Mouse (Mus musculus) embryonic facial prominence, embryonic 14.5 days (tissue): ENCODE results near the gene Atp8a2. TPM values are rescaled to one million over a fixed set of nuclear protein-coding genes. Genes with fewer than 3 reads are reported as not detected.
A peak's percentile ranks its signal among the peaks of the same experiment; 100 is the strongest.

ENCODE experiments used
- ATAC-seq: fragments of 200-750 bp; cut with Nextera tagmentation; 2 replicates; pipeline ENCODE4 v1.8.0; 2017; ENCODE audit warnings: low read depth, moderate number of reproducible peaks, moderate TSS enrichment
- DNase-seq: peaks from one replicate; pipeline ENCODE4 v3.0.0-alpha.2; 2015; ENCODE audit warnings: low spot score
- H3K27ac ChIP-seq: fragments of 300-500 bp; sonication (generic); replicated peaks from 2 replicates; pipeline ENCODE4 v1.5.1; 2014; ENCODE audit warnings: low read depth, mild to moderate bottlenecking, low read length, moderate library complexity
- H3K27me3 ChIP-seq: fragments of 300-500 bp; sonication (generic); replicated peaks from 2 replicates; pipeline ENCODE4 v1.6.1; 2014; ENCODE audit warnings: low read length; ENCODE audit not compliant: control insufficient read depth, insufficient read depth
- H3K36me3 ChIP-seq: fragments of 300-500 bp; sonication (generic); 2 replicates; pipeline ENCODE4 v1.6.1; 2014; ENCODE audit warnings: low read length, mixed read lengths; ENCODE audit not compliant: control insufficient read depth, insufficient read depth
- H3K4me1 ChIP-seq: fragments of 300-500 bp; sonication (generic); 2 replicates; pipeline ENCODE4 v1.6.1; 2014; ENCODE audit warnings: antibody characterized with exemption, low read length; ENCODE audit not compliant: control insufficient read depth, insufficient read depth
- H3K4me2 ChIP-seq: fragments of 300-500 bp; sonication (generic); 2 replicates; pipeline ENCODE4 v1.6.1; 2014; ENCODE audit warnings: low read depth, mild to moderate bottlenecking, low read length, moderate library complexity, mixed read lengths
- H3K4me3 ChIP-seq: fragments of 300-500 bp; sonication (generic); 2 replicates; pipeline ENCODE4 v1.5.1; 2014; ENCODE audit warnings: low read depth, mild to moderate bottlenecking, low read length
- H3K9ac ChIP-seq: fragments of 300-500 bp; sonication (generic); 2 replicates; pipeline ENCODE4 v1.6.1; 2014; ENCODE audit warnings: low read depth, mild to moderate bottlenecking, low read length, moderate library complexity, mixed read lengths
- H3K9me3 ChIP-seq: fragments of 300-500 bp; sonication (generic); 2 replicates; pipeline ENCODE4 v1.6.1; 2016; ENCODE audit warnings: low read length; ENCODE audit not compliant: control insufficient read depth
- WGBS: fragments of 180-500 bp; shearing (Covaris S2); extraction: QIAGEN DNeasy Blood & Tissue Kit; methylation state at CpG from one replicate; pipeline ENCODE4 v1.1.7; 2014; 5-methylcytosine and 5-hydroxymethylcytosine counted together
- polyA plus RNA-seq: library from polyadenylated mRNA; unstranded; fragments of >200 nt; fragmentation: Nextera tagmentation; extraction: Ambion mirVana; gene quantifications from 2 replicates; pipeline ENCODE4 v1.2.1, GENCODE M21; 2014

Gene Atp8a2
- polyA plus RNA-seq, 1 experiment from 2014 or later = 3.6 TPM

- no peaks in the 10 kb centered on the region for H3K27me3 ChIP-seq
- no peak overlapping the region for H3K4me2 ChIP-seq
- no peaks in the 10 kb centered on the region for H3K9me3 ChIP-seq
- no peak overlapping the region for H3K9ac ChIP-seq
- H3K27ac ChIP-seq = no peak overlapping the region
- no peaks in the 10 kb centered on the region for H3K36me3 ChIP-seq
- ATAC-seq (no peak), DNase-seq (no peak)
- 71% methylated on average over 4 of the region's 4 CpGs for WGBS
- H3K4me3 ChIP-seq = no peak overlapping the region
- peaks cover 16% of the 10 kb centered on the region; the same call in 1 of the 2 replicates for H3K4me1 ChIP-seq
Measured at GRCm38 (mm10) chr14:59809790-59810189, 387.2 kb downstream of the Atp8a2 start.

- Histone ChIP-seq H3K4me3 (no peak overlapping the region), H3K9ac (no peak overlapping the region), H3K9me3 (peaks cover 5% of the 10 kb centered on the region; the same call in 1 of the 2 replicates), H3K4me2 (no peak overlapping the region), H3K27me3 (no peaks in the 10 kb centered on the region), H3K27ac (no peak overlapping the region), H3K36me3 (no peaks in the 10 kb centered on the region), H3K4me1 (peaks cover 16% of the 10 kb centered on the region; the same call in 1 of the 2 replicates)
- WGBS = 71% methylated on average over 7 of the region's 7 CpGs
- DNase-seq = no peak
- ATAC-seq = no peak
Measured at GRCm38 (mm10) chr14:59807528-59808300, 389.3 kb downstream of the Atp8a2 start.

DNA sequence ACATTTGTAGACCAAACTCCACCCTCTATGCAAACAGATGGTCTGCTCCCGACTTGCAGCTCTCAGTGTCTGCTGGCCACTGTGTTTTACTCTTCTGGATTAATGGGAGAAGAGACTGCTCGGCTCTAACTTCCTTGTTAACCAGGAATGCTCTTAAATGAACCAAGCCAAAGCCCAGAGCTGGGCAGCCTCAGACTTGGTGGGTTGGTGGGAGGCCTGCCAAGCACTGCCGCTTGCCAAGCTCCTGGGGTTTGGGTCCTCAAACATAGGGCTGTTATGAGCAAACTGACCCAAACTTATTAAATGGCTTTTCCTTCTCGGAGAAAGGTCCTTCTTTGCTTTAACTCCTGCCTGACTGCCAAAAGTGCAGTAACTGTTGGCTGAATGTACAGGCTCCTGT lies 390.1 kb downstream of the Atp8a2 start:
- ATAC-seq (peak; percentile 47; the same call in 1 of the 2 replicates), DNase-seq (peak; percentile 83)
- Histone ChIP-seq H3K4me1 (peaks cover 19% of the 10 kb centered on the region; the same call in 1 of the 2 replicates), H3K9me3 (peaks cover 5% of the 10 kb centered on the region; the same call in 1 of the 2 replicates), H3K27me3 (no peaks in the 10 kb centered on the region), H3K9ac (no peak overlapping the region), H3K4me3 (no peak overlapping the region), H3K27ac (peak overlapping the region; percentile 52; the same call in 1 of the 2 replicates), H3K36me3 (no peaks in the 10 kb centered on the region), H3K4me2 (peak overlapping the region; percentile 29; the same call in 1 of the 2 replicates)
- 28% methylated on average over 4 of the region's 4 CpGs for WGBS

GRCm38 (mm10) chr14:59806159-59806558 lies 390.8 kb downstream of the Atp8a2 start:
- WGBS = 33% methylated on average over 4 of the region's 4 CpGs
- Histone ChIP-seq H3K36me3 (no peaks in the 10 kb centered on the region), H3K4me2 (no peak overlapping the region), H3K4me3 (no peak overlapping the region), H3K9ac (no peak overlapping the region), H3K27ac (no peak overlapping the region), H3K9me3 (peaks cover 5% of the 10 kb centered on the region; the same call in 1 of the 2 replicates), H3K4me1 (peaks cover 20% of the 10 kb centered on the region; the same call in 1 of the 2 replicates), H3K27me3 (no peaks in the 10 kb centered on the region)
- peak; percentile 38 for DNase-seq
- ATAC-seq = no peak

GRCm38 (mm10) chr14:59805683-59806082 lies 391.3 kb downstream of the Atp8a2 start:
- no peak overlapping the region for H3K9ac ChIP-seq
- H3K4me2 ChIP-seq = no peak overlapping the region
- peaks cover 5% of the 10 kb centered on the region; the same call in 1 of the 2 replicates for H3K9me3 ChIP-seq
- DNase-seq = no peak
- peaks cover 20% of the 10 kb centered on the region; the same call in 1 of the 2 replicates for H3K4me1 ChIP-seq
- no peaks in the 10 kb centered on the region for H3K27me3 ChIP-seq
- no peak overlapping the region for H3K4me3 ChIP-seq
- ATAC-seq = no peak
- no peaks in the 10 kb centered on the region for H3K36me3 ChIP-seq
- no peak overlapping the region for H3K27ac ChIP-seq
- 39% methylated on average over 7 of the region's 7 CpGs for WGBS

DNA sequence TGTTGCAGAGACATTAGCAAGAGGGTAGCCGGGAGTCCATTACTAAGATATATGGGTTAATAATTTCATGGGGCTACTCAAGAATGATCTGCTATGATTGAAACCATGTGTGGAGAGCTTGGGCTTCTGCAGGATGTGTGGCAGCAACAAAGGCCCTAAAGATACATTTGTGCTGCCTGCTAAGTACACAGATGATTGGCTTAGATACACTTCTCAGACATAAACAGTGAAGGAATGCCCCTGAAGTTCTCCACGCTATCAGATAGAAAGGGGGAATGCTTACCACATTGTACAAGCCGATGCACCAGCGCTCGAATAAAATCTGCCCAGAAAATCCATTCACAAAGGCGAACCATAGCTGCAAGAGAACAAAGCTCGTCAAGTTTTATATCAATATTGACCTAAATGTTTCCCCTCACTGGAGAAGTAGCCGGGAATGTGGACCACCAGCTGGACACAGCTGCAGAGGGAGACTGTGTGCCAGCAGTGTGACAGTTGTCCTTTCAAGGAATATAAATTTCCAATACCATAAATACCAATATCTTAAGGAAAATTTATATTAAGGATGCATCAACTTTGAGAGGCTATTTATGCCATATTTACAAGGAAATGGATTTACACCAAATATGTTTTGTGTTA lies 394.9 kb downstream of the Atp8a2 start:
- Histone ChIP-seq H3K9ac (no peak overlapping the region), H3K4me3 (no peak overlapping the region), H3K27ac (no peak overlapping the region), H3K36me3 (no peaks in the 10 kb centered on the region), H3K9me3 (peaks cover 5% of the 10 kb centered on the region; the same call in 1 of the 2 replicates), H3K4me2 (no peak overlapping the region), H3K27me3 (no peaks in the 10 kb centered on the region), H3K4me1 (peaks cover 17% of the 10 kb centered on the region; the same call in 1 of the 2 replicates)
- 49% methylated on average over 8 of the region's 8 CpGs for WGBS
- ATAC-seq (no peak), DNase-seq (peak; percentile 45)

DNA sequence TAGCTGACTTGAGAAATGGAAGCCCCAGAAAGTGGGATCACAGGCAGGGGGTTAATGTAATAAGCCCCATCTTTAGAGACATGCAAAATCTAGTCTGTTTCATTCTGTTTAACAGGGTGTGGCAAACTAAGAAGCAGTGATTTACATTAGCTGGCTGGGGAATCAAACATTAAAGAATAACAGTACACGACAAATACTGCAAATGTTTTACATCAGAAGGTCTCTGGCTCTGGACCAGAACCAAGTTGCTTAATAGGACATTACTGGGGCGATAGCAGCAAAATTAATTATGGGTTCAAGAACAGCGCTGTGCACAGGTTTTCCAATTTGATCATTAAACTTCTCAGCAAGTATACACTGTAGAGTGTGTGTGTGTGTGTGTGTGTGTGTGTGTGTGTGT lies 397.5 kb downstream of the Atp8a2 start:
- WGBS = 82% methylated on average over 3 of the region's 3 CpGs
- Histone ChIP-seq H3K9ac (no peak overlapping the region), H3K4me1 (0 out of 2 replicates have a peak, but pooled peaks cover 4% of the 10 kb centered on the region), H3K4me3 (no peak overlapping the region), H3K27me3 (no peaks in the 10 kb centered on the region), H3K36me3 (no peaks in the 10 kb centered on the region), H3K9me3 (peaks cover 5% of the 10 kb centered on the region; the same call in 1 of the 2 replicates), H3K4me2 (no peak overlapping the region), H3K27ac (no peak overlapping the region)
- ATAC-seq = no peak
- no peak for DNase-seq

DNA sequence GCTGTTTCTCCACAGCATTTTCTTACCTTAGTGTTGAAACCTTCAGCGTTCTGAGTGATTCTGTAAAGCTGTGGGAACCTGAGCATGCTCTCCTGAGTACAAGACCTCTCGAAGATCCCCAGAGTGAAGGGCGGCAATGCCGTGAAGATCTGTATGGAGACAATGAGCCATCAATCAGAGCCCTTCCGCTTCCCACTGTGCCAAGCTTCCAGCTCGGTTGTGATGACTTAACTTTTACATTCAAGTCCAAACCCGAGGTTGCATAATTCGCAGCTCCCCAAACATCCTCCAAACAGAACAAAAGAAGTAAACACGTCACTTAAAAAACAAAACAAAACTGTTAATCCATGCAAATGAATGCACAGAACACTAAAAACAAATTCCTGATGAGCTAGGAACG lies 403.1 kb downstream of the Atp8a2 start:
- H3K36me3 ChIP-seq = no peaks in the 10 kb centered on the region
- no peaks in the 10 kb centered on the region for H3K4me1 ChIP-seq

More for the DNA sequence above, 403.1 kb downstream of the Atp8a2 start:
- H3K9ac ChIP-seq = no peak overlapping the region
- no peak overlapping the region for H3K27ac ChIP-seq
- H3K4me2 ChIP-seq = no peak overlapping the region
- H3K27me3 ChIP-seq = no peaks in the 10 kb centered on the region
- no peaks in the 10 kb centered on the region for H3K9me3 ChIP-seq
- no peak for DNase-seq
- no peak for ATAC-seq
- H3K4me3 ChIP-seq = no peak overlapping the region
- WGBS = 65% methylated on average over 10 of the region's 10 CpGs
